Mouse (Mus musculus): Measurements from ENCODE around the gene Adam4.
"Not testable (repeated sequence)": the region's sequence is repeated elsewhere in the genome, so short reads cannot be mapped to it uniquely, and the experiment has no call there.

Adam4 gene

GRCm38 (mm10) chr12:81421846-81422245, at the start of gene Adam4:
TSS of gene Adam4 (minus strand) at chr12:81421946.
- DNase-seq, result no peak

- not testable (repeated sequence) for DNase-seq
Observed at GRCm38 (mm10) chr12:81459051-81459450, 37.3 kb upstream of the Adam4 start.

DNA sequence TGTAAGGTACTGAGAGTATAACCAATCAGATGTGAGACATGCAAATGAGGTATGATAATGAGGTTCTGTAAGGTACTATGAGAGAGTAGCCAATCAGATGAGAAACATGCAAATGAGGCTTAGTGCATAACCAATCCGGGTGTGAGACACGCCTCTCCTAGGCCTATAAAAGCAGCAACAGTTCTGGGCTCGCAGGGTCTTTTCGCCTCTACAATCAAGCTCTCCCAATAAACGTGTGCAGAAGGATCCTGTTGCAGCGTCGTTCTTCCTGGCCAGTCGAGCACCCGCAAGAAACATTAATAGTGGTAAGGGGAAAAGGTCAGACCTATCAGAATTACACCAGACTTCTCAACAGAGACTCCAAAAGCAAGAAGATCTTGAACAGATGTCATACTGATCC, 17.2 kb upstream of the Adam4 start:
- DNase-seq, result not testable (repeated sequence)

GRCm38 (mm10) chr12:81434778-81435177, 13.0 kb upstream of the Adam4 start:
- not testable (repeated sequence) for DNase-seq

DNA sequence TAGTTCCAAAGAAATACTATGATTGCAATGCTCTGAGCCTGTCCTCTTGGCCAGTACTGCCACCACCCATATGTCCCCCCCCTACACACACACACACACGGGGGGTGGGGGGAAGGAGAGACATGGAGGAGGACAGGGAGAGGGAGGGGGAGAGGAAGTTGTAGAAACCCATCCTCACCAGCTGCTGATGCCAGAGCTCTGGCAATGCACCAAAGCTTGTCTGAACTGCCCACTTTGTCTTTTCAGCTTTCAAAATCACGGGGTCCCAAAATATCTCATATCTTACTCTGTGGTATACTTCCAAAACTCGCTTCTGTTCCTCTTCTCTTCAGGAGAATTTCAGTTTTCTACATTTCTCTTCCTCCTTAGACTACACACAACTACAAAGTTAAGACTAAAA, 8.5 kb downstream of the Adam4 start:
- no peak for DNase-seq

DNA sequence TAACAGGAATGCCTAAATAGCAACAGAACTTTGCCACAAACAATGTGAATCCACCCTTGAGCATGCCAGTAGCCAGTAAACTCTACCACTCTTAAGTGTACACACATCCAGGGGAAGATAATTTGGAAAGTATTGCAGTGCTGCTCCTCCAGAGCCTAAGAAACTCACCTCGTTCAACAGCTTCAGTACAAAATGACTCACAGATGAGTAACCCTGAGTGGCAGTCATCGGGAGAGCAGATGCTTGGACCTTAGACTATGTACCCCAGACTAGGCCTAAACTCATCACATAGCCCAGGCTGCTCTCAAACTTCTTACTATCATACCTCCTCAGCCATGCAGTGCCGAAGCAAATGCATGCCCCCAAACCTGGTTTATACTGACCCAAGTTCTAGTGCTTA, 12.8 kb downstream of the Adam4 start:
- no peak for DNase-seq

- DNase-seq, result peak; percentile 64
Observed at GRCm38 (mm10) chr12:81402187-81402586, 19.6 kb downstream of the Adam4 start.

DNA sequence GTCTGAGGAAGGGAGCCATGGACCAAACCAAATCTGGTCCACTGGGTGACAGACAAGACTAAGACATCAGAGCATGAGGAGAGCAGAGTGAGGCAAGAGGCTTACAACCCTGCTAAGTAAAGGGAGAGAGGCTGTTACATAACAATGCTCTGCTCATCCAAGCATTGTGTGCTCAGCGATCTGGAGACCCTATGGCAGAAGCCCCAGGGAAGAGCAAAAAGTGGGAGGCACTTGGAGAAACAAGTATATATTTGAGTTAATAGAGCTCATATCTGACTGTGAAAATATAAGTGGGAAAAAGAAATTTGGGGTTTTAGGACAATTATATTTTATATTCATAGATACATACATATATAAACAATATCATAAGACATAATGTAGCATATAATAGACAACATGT, 42.4 kb downstream of the Adam4 start, which contains the start of gene Gm4787:
Gm4787 (minus strand) TSS at position 101 of the 400 bp plus-strand sequence.
- DNase-seq, result not testable (repeated sequence)

Data from cerebellum, adult 9-11 months (tissue).